Mouse (Mus musculus) heart, embryonic 16.5 days (tissue): Measurements from ENCODE around the gene Gm11146. TPM values are rescaled to one million over a fixed set of nuclear protein-coding genes. Genes with fewer than 3 reads are reported as not detected.

ENCODE experiments used
- ATAC-seq: fragments of 200-750 bp; cut with Nextera tagmentation; replicated peaks from 2 replicates; pipeline ENCODE4 v1.8.0; 2017; ENCODE audit warnings: moderate number of reproducible peaks; ENCODE audit not compliant: insufficient read depth, low FRiP score; ENCODE audit errors: extremely low read depth
- H3K27ac ChIP-seq: fragments of 300-500 bp; sonication (generic); 2 replicates; pipeline ENCODE4 v1.5.1; 2014; ENCODE audit warnings: mild to moderate bottlenecking, low read length, control low read depth, moderate library complexity
- H3K27me3 ChIP-seq: fragments of 300-500 bp; sonication (generic); 2 replicates; pipeline ENCODE4 v1.6.1; 2014; ENCODE audit warnings: low read length, mixed read lengths; ENCODE audit not compliant: control insufficient read depth, insufficient read depth
- H3K36me3 ChIP-seq: fragments of 300-500 bp; sonication (generic); 2 replicates; pipeline ENCODE4 v1.6.1; 2014; ENCODE audit not compliant: control insufficient read depth, insufficient read depth
- H3K4me1 ChIP-seq: fragments of 300-500 bp; sonication (generic); 2 replicates; pipeline ENCODE4 v1.6.1; 2014; ENCODE audit warnings: low read length, mixed read lengths; ENCODE audit not compliant: control insufficient read depth, insufficient read depth
- H3K4me2 ChIP-seq: fragments of 300-500 bp; sonication (generic); 2 replicates; pipeline ENCODE4 v1.6.1; 2014; ENCODE audit warnings: low read depth, mild to moderate bottlenecking, control low read depth, low read length
- H3K4me3 ChIP-seq: fragments of 300-500 bp; sonication (generic); 2 replicates; pipeline ENCODE4 v1.5.1; 2014; ENCODE audit warnings: mild to moderate bottlenecking, control low read depth, low read length
- H3K9ac ChIP-seq: fragments of 300-500 bp; sonication (generic); 2 replicates; pipeline ENCODE4 v1.6.1; 2014; ENCODE audit warnings: low read length, control low read depth
- H3K9me3 ChIP-seq: fragments of 300-500 bp; sonication (generic); replicated peaks from 2 replicates; pipeline ENCODE4 v1.6.1; 2016; ENCODE audit warnings: low read length; ENCODE audit not compliant: control insufficient read depth
- WGBS: fragments of 180-500 bp; shearing (Covaris S2); extraction: QIAGEN DNeasy Blood & Tissue Kit; methylation state at CpG from one replicate; pipeline ENCODE4 v1.1.7; 2014; 5-methylcytosine and 5-hydroxymethylcytosine counted together
- polyA plus RNA-seq: library from polyadenylated mRNA; unstranded; fragments of >200 nt; fragmentation: Nextera tagmentation; extraction: Ambion mirVana; gene quantifications from 2 replicates; pipeline ENCODE4 v1.2.1, GENCODE M21; 2015

Gm11146 gene
- polyA plus RNA-seq, 1 experiment from 2014 or later, result not detected

DNA sequence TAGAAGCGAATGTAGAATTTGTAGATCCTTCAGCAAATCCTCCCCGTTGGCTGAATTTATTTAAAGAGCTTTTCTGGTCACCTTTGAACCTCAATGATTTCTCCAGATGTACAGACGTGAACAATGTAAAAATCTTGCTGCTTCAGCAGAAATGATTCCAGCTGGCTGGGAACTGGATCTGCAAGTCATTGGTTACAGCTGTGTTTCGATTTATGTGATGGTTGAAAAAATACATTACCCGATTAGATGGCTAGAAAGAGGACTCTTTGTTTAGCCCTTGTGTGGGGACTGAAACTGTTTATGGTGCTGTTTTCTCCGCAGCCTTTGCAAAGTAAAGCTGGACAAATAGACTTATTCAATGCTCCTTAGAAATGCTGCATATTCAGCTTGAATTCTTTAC is 34.6 kb upstream of the Gm11146 start:
- Histone ChIP-seq H3K36me3 (no peaks in the 10 kb centered on the region), H3K9ac (no peak overlapping the region), H3K9me3 (no peaks in the 10 kb centered on the region), H3K27ac (no peak overlapping the region), H3K4me2 (no peak overlapping the region), H3K27me3 (no peaks in the 10 kb centered on the region), H3K4me3 (no peak overlapping the region), H3K4me1 (no peaks in the 10 kb centered on the region)
- no peak for ATAC-seq
- 64% methylated on average over 6 of the region's 6 CpGs for WGBS

DNA sequence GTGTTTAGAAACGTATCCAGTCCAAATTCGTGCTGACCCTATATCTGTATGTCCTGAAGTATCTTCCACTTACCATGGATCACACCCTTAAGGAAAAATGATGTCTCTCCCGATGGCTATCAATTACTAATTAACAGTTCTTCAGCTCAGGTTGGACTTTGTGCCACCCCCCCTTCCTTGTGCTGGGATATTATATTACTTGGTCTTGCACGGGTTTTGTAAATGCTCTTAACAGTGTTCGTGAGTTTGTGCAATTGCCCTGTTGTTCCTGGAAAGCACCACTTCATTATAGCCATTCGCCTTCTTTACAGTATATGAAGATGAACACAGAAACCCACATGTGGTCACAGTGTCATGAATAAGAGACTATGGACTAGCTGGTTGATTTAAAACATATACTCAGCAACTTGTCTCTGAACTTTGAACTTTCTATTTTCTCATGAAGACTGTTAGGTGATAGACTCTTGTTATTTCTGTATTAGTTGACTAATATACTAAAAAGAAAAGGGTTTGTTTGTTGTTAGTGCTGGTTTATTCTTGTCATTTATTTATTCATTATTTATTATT is 30.5 kb upstream of the Gm11146 start:
- no peak for ATAC-seq
- Histone ChIP-seq H3K36me3 (no peaks in the 10 kb centered on the region), H3K9ac (no peak overlapping the region), H3K9me3 (no peaks in the 10 kb centered on the region), H3K4me1 (no peaks in the 10 kb centered on the region), H3K27me3 (no peaks in the 10 kb centered on the region), H3K4me3 (no peak overlapping the region), H3K4me2 (no peak overlapping the region), H3K27ac (no peak overlapping the region)
- 89% methylated on average over 6 of the region's 6 CpGs for WGBS

DNA sequence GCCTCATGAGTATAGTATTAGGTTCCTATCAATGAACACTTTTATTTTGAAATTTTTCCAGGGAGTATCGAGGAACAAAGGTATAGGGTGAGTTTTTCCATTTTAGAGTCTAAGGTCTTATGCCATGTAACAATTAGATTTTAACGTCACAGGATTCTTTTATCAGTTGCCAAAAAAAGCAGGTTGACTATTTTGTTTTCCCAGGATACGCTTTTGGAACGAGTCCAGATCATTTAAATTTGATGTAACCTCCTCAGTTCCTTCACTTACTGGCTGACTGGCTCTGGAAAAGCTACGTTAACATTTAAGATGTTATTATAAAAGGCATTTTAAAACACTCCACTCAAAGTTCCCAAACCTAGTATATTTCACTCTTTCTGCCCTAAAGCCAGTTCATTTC is 20.8 kb upstream of the Gm11146 start:
- no peaks in the 10 kb centered on the region for H3K9me3 ChIP-seq
- peaks cover 3% of the 10 kb centered on the region; the same call in 1 of the 2 replicates for H3K4me1 ChIP-seq
- H3K27ac ChIP-seq, result no peak overlapping the region
- 51% methylated on average over 5 of the region's 5 CpGs for WGBS
- no peaks in the 10 kb centered on the region for H3K27me3 ChIP-seq
- no peaks in the 10 kb centered on the region for H3K36me3 ChIP-seq
- no peak for ATAC-seq
- no peak overlapping the region for H3K4me2 ChIP-seq
- H3K9ac ChIP-seq, result no peak overlapping the region
- H3K4me3 ChIP-seq, result no peak overlapping the region

DNA sequence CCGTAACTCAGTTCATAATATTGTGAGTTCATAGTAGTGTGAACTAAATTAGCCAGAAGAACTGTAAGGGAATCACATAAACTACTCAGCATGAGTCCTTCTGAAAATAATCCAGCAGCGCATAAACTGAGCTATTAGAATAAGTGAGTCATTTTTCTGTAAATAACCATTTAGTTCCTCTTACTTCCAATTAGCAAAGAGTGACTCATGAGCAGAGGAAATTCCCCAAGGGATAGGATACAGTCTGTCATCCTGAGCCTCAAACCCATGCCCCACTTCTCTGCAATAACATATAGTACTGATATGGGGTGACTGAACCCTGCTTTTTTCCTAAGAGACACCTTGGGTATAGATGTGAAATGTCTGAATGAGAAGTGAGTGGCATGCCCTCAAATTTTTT is 687 bp upstream of the Gm11146 start:
- Histone ChIP-seq H3K4me1 (no peaks in the 10 kb centered on the region), H3K4me2 (no peak overlapping the region), H3K4me3 (no peak overlapping the region), H3K9ac (no peak overlapping the region), H3K36me3 (no peaks in the 10 kb centered on the region), H3K27me3 (no peaks in the 10 kb centered on the region), H3K9me3 (no peaks in the 10 kb centered on the region), H3K27ac (no peak overlapping the region)
- no peak for ATAC-seq
- 81% methylated on average over 2 of the region's 2 CpGs for WGBS

DNA sequence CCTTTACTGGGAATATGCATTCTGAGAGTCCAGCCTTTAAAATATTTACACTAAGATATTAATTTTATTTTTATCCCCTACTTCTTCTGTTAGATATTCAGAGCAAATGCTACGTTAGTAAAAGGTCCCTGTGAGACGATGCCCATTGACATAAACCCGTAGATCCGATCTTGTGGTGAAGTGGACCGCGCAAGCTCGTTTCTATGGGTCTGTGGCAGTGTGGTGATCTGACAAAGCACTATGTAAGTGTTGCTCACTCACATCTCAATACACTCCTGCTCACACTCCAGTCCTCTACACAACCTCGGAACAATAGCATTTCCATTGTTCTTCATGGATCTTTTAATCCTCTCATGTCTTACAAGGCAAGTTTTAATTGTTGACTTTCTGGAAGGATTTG is 3.1 kb downstream of the Gm11146 start:
- no peaks in the 10 kb centered on the region for H3K36me3 ChIP-seq

DNA sequence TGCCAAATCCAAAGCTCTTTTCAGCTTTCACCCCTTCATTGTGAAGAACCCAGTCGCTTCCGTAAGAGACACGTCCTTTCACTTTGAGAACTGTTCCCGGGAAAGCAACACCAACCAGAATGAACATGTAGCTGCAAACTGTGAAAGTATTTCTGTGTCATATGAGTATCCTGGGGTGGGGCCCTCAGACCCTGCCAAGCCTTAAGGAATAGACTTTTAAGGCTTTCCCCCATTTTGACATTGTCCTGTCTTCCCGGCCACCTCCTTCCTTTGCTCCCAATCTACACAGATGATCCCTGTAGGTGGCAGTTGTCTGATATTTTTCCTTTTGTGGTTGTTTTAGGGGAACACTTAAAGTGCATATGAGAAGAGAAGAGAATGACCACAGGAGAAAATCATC is 5.3 kb downstream of the Gm11146 start:
- Histone ChIP-seq H3K4me1 (peaks cover 12% of the 10 kb centered on the region), H3K27me3 (no peaks in the 10 kb centered on the region), H3K36me3 (no peaks in the 10 kb centered on the region), H3K9ac (no peak overlapping the region), H3K9me3 (no peaks in the 10 kb centered on the region), H3K27ac (no peak overlapping the region), H3K4me3 (no peak overlapping the region), H3K4me2 (no peak overlapping the region)
- WGBS, result 83% methylated on average over 5 of the region's 5 CpGs
- ATAC-seq, result no peak

More for the DNA sequence above, 3.1 kb downstream of the Gm11146 start:
- Histone ChIP-seq H3K4me1 (peaks cover 4% of the 10 kb centered on the region; the same call in 1 of the 2 replicates), H3K4me2 (no peak overlapping the region), H3K27ac (no peak overlapping the region), H3K9ac (no peak overlapping the region), H3K27me3 (no peaks in the 10 kb centered on the region), H3K4me3 (no peak overlapping the region), H3K9me3 (no peaks in the 10 kb centered on the region)
- no peak for ATAC-seq
- 92% methylated on average over 8 of the region's 8 CpGs for WGBS

DNA sequence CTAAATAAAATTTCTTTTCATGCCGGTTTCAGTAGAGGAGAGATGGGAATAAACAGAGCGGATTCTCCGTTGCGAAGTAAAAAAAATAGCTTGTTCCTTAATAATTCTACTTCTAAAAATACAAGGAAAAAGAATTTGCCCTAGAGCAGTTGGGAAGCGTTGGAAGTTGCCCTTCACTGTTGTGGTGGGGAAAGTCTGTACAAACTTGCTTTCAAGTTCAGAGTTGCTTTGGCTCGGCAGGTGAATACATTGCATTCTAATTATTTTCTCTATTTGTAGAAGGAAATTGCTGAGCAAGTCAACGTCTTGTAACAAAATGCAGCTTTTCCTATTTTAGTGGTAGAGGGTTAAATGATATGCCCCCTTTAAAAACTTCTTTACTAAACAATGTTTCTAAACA is 6.2 kb downstream of the Gm11146 start:
- no peaks in the 10 kb centered on the region for H3K27me3 ChIP-seq
- no peaks in the 10 kb centered on the region for H3K36me3 ChIP-seq
- no peak overlapping the region for H3K27ac ChIP-seq
- no peak overlapping the region for H3K4me2 ChIP-seq
- H3K9ac ChIP-seq, result no peak overlapping the region
- peaks cover 12% of the 10 kb centered on the region for H3K4me1 ChIP-seq
- ATAC-seq, result no peak
- H3K9me3 ChIP-seq, result 0 out of 2 replicates have a peak, but pooled peaks cover 2% of the 10 kb centered on the region
- 89% methylated on average over 7 of the region's 7 CpGs for WGBS
- H3K4me3 ChIP-seq, result no peak overlapping the region

DNA sequence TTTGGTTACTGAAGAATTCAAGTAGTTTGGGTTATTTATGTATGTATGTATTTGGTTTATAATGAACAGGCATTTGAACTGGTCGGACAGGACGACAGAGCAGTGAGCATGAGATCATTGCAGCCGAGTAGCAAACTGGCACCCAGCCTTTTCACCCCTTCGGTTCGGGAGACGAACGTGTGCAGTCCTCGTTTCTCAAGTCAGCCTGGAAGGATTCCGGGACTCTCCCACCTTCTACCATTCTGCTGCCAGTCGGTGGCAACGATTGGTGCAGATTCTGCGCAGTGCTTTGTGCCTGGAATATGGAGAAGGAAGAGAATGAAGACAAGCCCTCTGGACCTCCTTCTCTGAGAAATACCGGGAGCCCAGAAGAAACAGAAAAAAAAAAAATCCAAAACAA is 7.3 kb downstream of the Gm11146 start:
- ATAC-seq, result no peak; the same call in 1 of the 2 replicates
- Histone ChIP-seq H3K4me2 (peak overlapping the region; percentile 56), H3K9me3 (0 out of 2 replicates have a peak, but pooled peaks cover 2% of the 10 kb centered on the region), H3K4me1 (peaks cover 12% of the 10 kb centered on the region), H3K36me3 (no peaks in the 10 kb centered on the region), H3K9ac (peak overlapping the region; percentile 66), H3K27me3 (no peaks in the 10 kb centered on the region), H3K27ac (peak overlapping the region; percentile 75), H3K4me3 (peak overlapping the region; percentile 35)
- 47% methylated on average over 13 of the region's 13 CpGs for WGBS

DNA sequence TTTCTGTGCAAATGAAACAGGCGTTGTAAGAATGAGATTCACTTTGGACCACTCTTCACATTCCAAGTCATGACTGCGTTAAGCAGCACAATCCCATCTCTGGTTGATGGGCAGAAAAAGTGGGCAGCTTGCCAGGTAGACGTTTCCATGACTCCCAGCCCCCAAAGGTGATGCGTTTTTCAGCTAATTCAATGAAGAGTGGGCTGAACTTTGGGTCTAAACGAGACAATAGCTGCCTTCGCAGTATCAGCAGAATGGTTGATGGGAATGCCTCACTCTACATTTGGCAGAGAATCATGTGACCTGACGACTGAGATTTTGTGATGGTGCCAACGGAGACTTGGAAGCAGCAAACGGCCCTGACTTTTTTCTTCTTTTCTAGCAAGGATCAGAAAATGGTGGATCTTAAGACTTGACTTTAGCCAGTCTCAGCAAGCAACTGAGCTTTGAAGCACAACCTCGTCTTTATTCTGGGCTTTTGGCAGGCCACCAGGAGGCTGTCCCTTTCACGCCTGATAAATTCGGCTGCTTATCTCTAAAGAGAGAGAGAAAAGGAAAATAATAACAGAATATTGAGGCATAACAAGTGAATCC is 8.0 kb downstream of the Gm11146 start:
- WGBS, result 19% methylated on average over 12 of the region's 12 CpGs
- Histone ChIP-seq H3K4me2 (peak overlapping the region; percentile 64), H3K4me3 (peak overlapping the region; percentile 39), H3K9ac (peak overlapping the region; percentile 11; the same call in 1 of the 2 replicates), H3K27me3 (no peaks in the 10 kb centered on the region), H3K9me3 (0 out of 2 replicates have a peak, but pooled peaks cover 2% of the 10 kb centered on the region), H3K27ac (peak overlapping the region; percentile 72), H3K4me1 (peaks cover 12% of the 10 kb centered on the region), H3K36me3 (no peaks in the 10 kb centered on the region)
- ATAC-seq, result peak; percentile 79
